Mouse (Mus musculus) CH12F3 (cell line): ENCODE measurements around the gene Elp6.

Experiments
- in situ Hi-C: fragments of 300-500 bp; cut with MboI; formaldehyde crosslinking; loops from 2 replicates; pipeline ENCODE4 v1.14.3; 2020; ENCODE audit warnings: low sequenced_read_pairs

Elp6 gene

DNA sequence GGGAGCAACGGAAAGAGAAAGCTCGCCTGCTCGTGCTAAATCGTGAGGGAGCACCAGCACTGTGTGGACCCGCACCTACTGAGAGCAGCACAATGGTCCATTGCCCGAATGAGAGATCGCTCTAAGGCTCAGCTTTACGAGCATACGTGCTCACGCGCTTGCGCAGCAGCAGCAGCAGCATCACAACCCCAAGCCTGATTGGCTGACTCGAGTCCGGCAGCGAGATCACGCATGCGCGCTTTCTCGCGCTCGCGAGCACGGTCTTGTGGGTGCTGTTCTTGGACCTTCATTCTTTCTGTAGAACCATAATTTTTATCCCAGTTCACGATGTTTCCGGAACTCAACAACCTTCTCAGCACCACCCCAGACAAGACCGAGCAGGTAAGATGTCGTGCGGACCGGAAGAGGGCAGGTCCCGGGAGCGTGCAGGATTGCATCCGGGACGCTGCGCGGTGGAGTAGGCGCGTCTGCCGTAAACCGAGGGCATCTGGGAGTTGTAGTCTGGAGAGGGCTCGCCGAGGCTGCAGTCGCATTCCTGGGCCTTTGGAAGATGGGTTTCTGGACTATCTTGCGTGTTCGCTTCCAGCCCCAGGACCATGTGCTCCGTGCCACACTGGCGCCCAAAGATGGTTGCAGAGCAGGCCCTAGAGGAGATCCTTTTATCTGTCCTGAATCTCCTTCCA, at the start of gene Elp6:
TSS of gene Elp6 (plus strand) at position 205 of the 683 bp plus-strand sequence.
- in situ Hi-C loops: no loop called here

DNA sequence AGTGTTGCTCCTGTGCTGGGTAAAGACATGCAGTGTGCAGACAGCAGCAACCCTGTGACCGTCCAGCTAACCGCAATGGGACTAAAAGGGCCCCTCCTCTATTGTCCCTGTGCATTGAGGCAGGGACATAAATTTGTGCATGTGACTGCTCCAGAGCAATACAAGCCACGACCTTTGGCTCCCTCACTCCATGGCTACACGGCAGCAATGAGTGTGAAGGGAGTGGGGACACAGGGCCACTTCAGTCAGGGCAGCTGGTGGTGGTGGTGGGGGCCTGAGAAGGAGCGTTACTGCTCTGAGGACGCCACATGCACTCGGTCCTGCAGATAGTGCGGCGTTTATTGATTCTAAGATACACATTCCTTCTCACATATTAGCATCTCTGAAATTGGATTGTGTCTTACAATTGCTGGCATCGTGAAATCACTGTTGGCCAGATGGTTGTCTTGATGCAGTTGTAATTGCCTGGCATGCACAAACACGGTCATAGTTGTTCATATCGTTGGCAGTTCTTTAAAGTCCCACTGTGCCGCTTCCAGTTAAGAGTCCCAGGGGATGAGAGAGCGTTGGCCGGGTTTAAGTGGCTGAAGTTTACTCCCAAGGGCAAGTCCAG, 49.5 kb upstream of the Elp6 start:
- in situ Hi-C loops: no loop called here

GRCm38 (mm10) chr9:110258646-110259045, 46.3 kb upstream of the Elp6 start:
- in situ Hi-C loops: no loop called here

DNA sequence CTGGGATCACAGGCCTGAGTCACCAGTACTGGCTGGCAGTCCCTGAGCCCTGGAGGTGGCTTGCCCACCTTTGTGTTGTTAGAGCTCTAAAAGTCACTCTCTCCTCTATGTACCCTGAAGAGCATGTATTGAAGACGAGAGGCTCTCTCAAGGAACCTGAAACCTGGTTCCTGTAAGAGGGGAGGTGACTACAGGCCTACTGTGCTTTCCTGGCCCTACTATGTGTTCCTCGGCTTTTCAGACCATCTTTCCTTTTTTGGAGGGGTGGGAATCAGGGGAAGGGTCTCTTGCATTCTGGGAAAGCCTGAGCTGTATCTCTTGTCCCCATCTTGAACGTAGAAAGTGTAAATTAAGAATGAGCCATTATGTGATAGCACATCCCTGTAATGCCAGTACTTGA, 45.9 kb upstream of the Elp6 start:
- in situ Hi-C loops: no loop called here

DNA sequence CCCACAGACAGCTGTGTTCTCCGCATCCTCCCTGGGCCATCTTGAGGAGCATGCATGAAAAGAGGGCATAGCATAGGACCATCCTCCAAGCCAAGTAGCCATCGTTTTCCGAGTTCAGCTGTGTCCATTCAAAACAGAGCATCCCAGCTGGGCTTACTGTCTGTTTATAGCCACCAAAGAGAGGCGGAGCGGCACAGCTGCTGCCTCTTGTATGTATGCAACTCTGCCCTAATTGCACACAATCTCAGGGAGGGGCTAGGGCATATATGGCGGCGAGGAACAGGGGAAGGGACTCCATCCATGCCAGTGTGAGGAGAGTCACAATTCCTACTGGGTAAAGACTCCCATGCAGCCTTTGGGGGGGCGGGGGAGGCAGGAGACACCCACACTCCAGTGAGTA, 41.8 kb upstream of the Elp6 start:
- in situ Hi-C loops: no loop called here

DNA sequence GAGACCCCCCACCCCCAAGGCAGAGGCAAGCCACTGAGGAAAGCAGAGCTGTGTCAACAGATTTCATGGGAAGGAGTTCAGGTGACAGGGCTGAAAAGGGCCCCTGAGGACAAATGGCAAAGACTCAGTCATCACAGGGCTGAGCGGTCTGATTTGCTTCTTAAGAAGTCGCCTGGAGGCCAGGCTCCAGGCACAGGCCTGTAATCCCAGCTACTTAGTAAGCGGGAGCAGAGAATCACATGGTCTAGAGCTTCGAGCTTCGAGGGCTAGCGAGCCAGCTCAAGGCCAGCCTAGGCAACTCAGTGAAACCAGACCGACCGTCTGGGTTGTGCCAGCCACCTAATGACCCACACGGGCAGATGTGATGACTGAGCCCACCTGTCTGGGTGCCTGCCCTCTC, 40.0 kb upstream of the Elp6 start:
- in situ Hi-C loops: no loop called here

DNA sequence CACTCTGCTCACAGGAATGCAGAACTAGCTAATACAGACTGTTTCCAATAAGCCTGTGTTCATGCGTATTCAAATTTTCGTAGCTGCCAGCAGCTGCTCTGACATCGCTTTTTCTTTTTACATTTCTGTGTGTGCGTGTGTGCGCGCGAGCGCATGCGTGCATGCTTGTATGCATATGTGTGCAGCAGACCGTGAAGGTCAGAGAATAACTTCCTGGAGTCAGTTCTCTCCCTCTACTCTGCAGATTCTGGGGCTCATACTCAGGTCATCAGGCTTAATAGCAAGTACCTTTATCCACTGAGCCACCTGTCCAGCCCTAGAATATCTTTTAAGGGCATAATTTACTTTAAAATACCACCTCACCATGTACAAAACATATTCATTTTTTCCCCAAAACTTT, 36.6 kb upstream of the Elp6 start:
- in situ Hi-C loops: no loop called here

- in situ Hi-C loops: no loop called here
These were observed 32.6 kb upstream of the Elp6 start for GRCm38 (mm10) chr9:110272330-110272729.

DNA sequence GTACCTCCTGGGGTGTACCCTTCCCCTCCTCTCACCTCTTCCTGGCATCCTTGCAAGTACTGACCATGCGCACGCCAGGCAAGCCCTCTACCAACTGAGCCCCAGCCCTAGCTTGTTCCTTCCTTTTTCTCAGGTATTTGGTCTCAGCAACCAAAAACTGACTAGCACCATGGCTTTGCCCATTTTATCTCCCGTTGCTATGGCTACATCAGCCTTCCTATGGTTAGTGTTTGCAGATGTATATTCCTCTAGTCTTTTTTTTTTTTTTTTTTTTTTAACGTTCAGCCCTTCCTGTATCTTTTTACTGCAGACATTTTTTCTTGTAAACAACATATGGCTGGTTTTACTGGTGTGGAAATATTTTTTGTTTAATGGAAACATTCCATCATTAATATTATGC, 31.5 kb upstream of the Elp6 start:
- in situ Hi-C loops: no loop called here

- in situ Hi-C loops: loop anchor here (25.0 kb wide), 1 partner anchor 389 kb away; the partner anchor contains the start of gene Cdc25a
These were observed 29.1 kb upstream of the Elp6 start for GRCm38 (mm10) chr9:110275882-110276281.

- in situ Hi-C loops: loop anchor here (25.0 kb wide), 1 partner anchor 390 kb away; the partner anchor contains the start of gene Cdc25a
These were observed 27.5 kb upstream of the Elp6 start for GRCm38 (mm10) chr9:110277431-110277881.

DNA sequence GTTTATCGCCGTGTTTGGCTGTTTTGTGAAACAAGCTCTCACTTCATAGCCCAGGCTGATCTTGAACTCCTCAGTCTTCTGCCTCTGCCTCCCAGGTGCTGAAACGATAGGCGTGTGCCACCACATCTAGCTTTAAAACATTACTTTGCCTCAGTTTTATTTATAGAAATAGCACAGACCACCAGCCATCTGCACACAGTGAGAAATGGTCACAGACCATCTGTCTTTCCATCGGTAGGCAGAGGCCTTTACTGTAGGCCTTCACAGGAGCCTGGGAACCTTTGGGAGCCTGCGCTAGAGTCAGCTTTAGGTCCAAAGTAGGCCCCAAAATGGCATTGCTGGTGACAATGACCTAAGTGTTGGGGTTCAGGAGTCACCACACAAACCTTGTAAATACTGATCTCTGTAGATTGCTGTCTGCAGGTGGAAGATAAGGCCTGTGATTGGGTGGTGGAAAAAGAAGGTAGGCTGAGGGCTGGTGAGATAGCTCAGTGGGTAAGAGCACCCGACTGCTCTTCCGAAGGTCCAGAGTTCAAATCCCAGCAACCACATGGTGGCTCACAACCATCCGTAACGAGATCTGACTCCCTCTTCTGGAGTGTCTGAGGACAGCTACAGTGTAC, 20.8 kb upstream of the Elp6 start:
- in situ Hi-C loops: loop anchor here (25.0 kb wide), 1 partner anchor 397 kb away; the partner anchor contains the start of gene Cdc25a

GRCm38 (mm10) chr9:110287321-110287924, 17.6 kb upstream of the Elp6 start:
- in situ Hi-C loops: loop anchor here (25.0 kb wide), 1 partner anchor 400 kb away; the partner anchor contains the start of gene Cdc25a

GRCm38 (mm10) chr9:110293254-110293718, 11.7 kb upstream of the Elp6 start:
- in situ Hi-C loops: loop anchor here (25.0 kb wide), 1 partner anchor 406 kb away; the partner anchor contains the start of gene Cdc25a

- in situ Hi-C loops: loop anchor here (25.0 kb wide), 1 partner anchor 407 kb away; the partner anchor contains the start of gene Cdc25a
These were observed 11.0 kb upstream of the Elp6 start for GRCm38 (mm10) chr9:110293873-110294415.

- in situ Hi-C loops: loop anchor here (25.0 kb wide), 1 partner anchor 407 kb away; the partner anchor contains the start of gene Cdc25a
These were observed 10.2 kb upstream of the Elp6 start for GRCm38 (mm10) chr9:110294786-110295185.

DNA sequence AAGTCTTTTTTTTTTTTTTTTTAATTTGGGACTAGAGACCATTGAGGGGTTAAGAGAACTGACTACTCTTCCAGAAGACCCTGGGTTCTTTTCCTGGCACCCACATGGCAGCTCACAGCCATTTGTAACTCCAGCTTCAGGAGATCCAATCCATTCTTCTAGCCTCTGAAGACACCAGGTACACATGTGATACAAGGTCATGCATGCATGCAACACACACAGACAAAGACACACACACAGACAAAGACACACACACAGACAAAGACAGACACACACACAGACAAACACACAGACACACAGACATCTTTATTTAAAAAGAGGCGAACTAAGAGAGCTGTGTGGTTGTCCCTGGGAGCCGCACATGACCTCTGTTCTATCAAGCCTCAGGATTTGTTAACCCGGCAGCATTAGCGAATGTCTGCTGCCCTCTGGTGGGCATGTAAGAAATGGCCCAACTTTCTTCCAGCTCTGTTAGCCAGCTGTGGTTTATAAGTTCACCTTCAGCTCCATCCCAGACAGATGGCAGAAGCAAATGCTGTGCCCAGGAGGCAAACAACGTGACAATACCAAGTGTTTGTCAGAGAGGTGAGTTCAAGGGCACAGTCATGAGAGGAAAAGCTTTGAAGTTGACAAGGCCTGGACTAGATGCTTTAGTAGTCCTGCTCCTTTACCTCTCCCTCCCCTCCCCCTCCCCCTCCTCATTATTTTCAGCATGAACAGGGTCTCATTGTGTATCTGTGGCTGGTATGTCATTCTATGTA, 7.9 kb upstream of the Elp6 start:
- in situ Hi-C loops: loop anchor here (25.0 kb wide), 1 partner anchor 410 kb away; the partner anchor contains the start of gene Cdc25a

DNA sequence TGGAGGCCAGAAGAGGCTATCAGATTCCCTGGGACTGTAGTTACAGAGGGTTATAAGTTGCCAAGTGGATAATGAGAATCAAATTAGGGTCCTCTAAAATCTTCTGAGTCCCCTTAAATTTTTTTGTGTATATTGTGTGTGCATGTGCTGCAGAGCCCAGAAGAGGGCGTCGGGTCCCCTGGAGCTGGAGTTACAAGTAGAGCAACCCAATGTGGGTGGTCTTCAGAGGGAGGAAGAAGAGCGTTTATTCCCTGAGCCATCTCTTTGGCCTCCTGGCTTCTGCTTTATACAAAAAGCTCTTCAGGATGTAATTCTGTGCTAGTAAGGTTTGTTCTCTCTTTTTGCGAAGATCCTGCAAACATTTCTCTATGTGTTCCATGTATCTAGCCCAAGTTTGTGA, 457 bp upstream of the Elp6 start:
- in situ Hi-C loops: no loop called here

- in situ Hi-C loops: no loop called here
These were observed 1.4 kb downstream of the Elp6 start for GRCm38 (mm10) chr9:110306371-110306770.

- in situ Hi-C loops: no loop called here
These were observed 9.7 kb downstream of the Elp6 start for GRCm38 (mm10) chr9:110314706-110315105.
